8 mouse cellular contexts compared by ENCODE assay signal in the genomic region with DNA sequence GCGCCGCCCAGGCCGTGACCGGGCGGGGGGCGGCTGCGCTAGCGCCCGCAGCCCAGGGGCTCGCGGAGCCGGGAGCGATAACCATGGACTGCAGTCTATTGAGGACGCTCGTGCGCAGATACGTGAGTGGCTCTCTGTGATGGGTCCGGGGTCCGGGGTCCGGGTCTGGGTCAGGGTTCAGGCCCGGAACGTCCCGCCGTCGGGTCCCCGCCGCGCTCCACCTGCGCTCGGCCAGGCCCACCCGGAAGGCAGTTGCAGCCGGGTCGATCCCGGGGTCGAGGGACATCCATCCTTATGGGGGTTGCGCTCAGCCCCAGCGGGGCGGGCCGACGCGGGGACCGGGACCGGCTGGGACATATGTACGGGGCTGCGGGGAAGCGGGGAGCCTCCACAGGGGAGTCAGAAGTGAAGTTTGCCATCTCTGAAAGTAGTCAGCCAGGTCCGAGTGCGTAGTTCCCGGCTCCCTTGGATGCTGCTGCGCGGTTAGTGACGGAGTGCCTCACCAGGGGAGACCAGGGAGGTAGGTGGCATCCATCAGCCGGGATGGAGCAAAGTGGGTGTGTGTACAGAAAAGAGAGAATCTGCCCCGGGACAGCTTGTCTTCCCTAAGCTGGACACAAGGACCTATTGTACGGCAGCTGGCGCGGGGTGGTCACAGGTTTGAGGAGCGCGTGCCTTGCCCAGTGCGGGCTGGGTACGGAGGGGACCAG. TPM values are rescaled to one million over a fixed set of nuclear protein-coding genes. Genes with fewer than 3 reads are reported as not detected.
DNase-seq lines count a peak whose midpoint lies in the region; ATAC-seq and TF ChIP-seq lines count a peak whose summit lies in the region.

No protein-coding gene starts in this region.

- peak overlapping the region; percentile 87 for H3K27ac ChIP-seq in bone marrow, adult 2 months (ENCODE audit: control insufficient read depth, insufficient read depth, low read depth, low read length, poor library complexity)
- H3K27ac ChIP-seq in forebrain, embryonic 10.5 days, result peak overlapping the region; percentile 86
- peak overlapping the region; percentile 72 for H3K27ac ChIP-seq in hindbrain, postnatal 0 days
- H3K27ac ChIP-seq in liver, embryonic 11.5 days (ENCODE audit: low read depth, low read length), result no peak overlapping the region
- H3K27ac ChIP-seq in neural tube, embryonic 14.5 days (ENCODE audit: low read depth, low read length), result peak overlapping the region; percentile 64

- peak overlapping the region; percentile 94 for H3K4me2 ChIP-seq in hindbrain, postnatal 0 days (ENCODE audit: low read depth, low read length)
- H3K4me2 ChIP-seq in liver, embryonic 11.5 days, result peak overlapping the region; percentile 93
- H3K4me2 ChIP-seq in neural tube, embryonic 14.5 days (ENCODE audit: low read depth, low read length), result peak overlapping the region; percentile 92

- no peak for TF ChIP-seq POLR2A in bone marrow, adult 2 months (IDR thresholded peaks at IDR 0.05; ENCODE audit: borderline replicate concordance, control insufficient read depth, low read depth, low read length)

- peak; percentile 72 for ATAC-seq in hindbrain, postnatal 0 days
- ATAC-seq in liver, embryonic 11.5 days (replicated peaks; ENCODE audit: low FRiP score), result peak; percentile 52
- ATAC-seq in neural tube, embryonic 14.5 days (ENCODE audit: low read depth), result peak; percentile 59

- H3K9ac ChIP-seq in hindbrain, postnatal 0 days (replicated peaks; ENCODE audit: low read length), result peak overlapping the region; percentile 91
- peak overlapping the region; percentile 72 for H3K9ac ChIP-seq in liver, embryonic 11.5 days (ENCODE audit: low read depth, low read length)
- H3K9ac ChIP-seq in neural tube, embryonic 14.5 days (replicated peaks; ENCODE audit: low read depth, low read length), result peak overlapping the region; percentile 91

- H3K4me3 ChIP-seq in bone marrow, adult 2 months (replicated peaks; ENCODE audit: control insufficient read depth, low read depth, low read length), result peak overlapping the region; percentile 68
- H3K4me3 ChIP-seq in forebrain, embryonic 10.5 days, result peak overlapping the region; percentile 85
- peak overlapping the region; percentile 93 for H3K4me3 ChIP-seq in hindbrain, postnatal 0 days (ENCODE audit: low read length)
- H3K4me3 ChIP-seq in liver, embryonic 11.5 days (ENCODE audit: low read depth, low read length), result peak overlapping the region; percentile 77
- peak overlapping the region; percentile 90 for H3K4me3 ChIP-seq in neural tube, embryonic 14.5 days (ENCODE audit: low read depth, low read length)

- peak; percentile 29 to 46 for DNase-seq in left cerebral cortex, adult 18-20 months (ENCODE audit: low spot score in 2 of 2)
- DNase-seq in left cerebral cortex, adult 11 months (ENCODE audit: low spot score), result no peak
- DNase-seq in forebrain, embryonic 10.5 days (ENCODE audit: extremely low spot score, low spot score), result peak; percentile 53
- DNase-seq in hindbrain, postnatal 0 days (ENCODE audit: low spot score), result peak; percentile 30
- DNase-seq in liver, embryonic 11.5 days (ENCODE audit: low spot score), result peak; percentile 52
- no peak for DNase-seq in urinary bladder, postnatal 25 days (ENCODE audit: low spot score)

- peaks cover 3% of the 10 kb centered on the region; the same call in 1 of the 2 replicates for H3K4me1 ChIP-seq in bone marrow, adult 2 months (ENCODE audit: control insufficient read depth, insufficient read depth, low read length)
- peaks cover 35% of the 10 kb centered on the region for H3K4me1 ChIP-seq in forebrain, embryonic 10.5 days
- H3K4me1 ChIP-seq in hindbrain, postnatal 0 days (ENCODE audit: insufficient read depth, low read length), result peaks cover 3% of the 10 kb centered on the region; the same call in 1 of the 2 replicates
- peaks cover 9% of the 10 kb centered on the region for H3K4me1 ChIP-seq in liver, embryonic 11.5 days (replicated peaks; ENCODE audit: control insufficient read depth, insufficient read depth, low read length)
- peaks cover 16% of the 10 kb centered on the region for H3K4me1 ChIP-seq in neural tube, embryonic 14.5 days (ENCODE audit: control insufficient read depth, insufficient read depth, low read length)

- H3K9me3 ChIP-seq in forebrain, embryonic 10.5 days, result no peaks in the 10 kb centered on the region
- H3K9me3 ChIP-seq in hindbrain, postnatal 0 days (ENCODE audit: low read length), result no peaks in the 10 kb centered on the region
- no peaks in the 10 kb centered on the region for H3K9me3 ChIP-seq in liver, embryonic 11.5 days (ENCODE audit: control insufficient read depth, low read length)
- no peaks in the 10 kb centered on the region for H3K9me3 ChIP-seq in neural tube, embryonic 14.5 days (ENCODE audit: control insufficient read depth, low read length)

- H3K36me3 ChIP-seq in forebrain, embryonic 10.5 days (replicated peaks), result peaks cover 8% of the 10 kb centered on the region
- no peaks in the 10 kb centered on the region for H3K36me3 ChIP-seq in hindbrain, postnatal 0 days (ENCODE audit: insufficient read depth, low read length)
- H3K36me3 ChIP-seq in liver, embryonic 11.5 days (ENCODE audit: control insufficient read depth, insufficient read depth, low read length), result no peaks in the 10 kb centered on the region
- H3K36me3 ChIP-seq in neural tube, embryonic 14.5 days (ENCODE audit: control insufficient read depth, insufficient read depth, low read length), result no peaks in the 10 kb centered on the region

- WGBS in bone marrow, adult 2 months, result 5% methylated on average over 61 of the region's 61 CpGs
- under 1% methylated on average over 60 of the region's 61 CpGs for WGBS in forebrain, embryonic 10.5 days
- under 1% methylated on average over 58 of the region's 61 CpGs for WGBS in hindbrain, postnatal 0 days
- 4% methylated on average over 61 of the region's 61 CpGs for WGBS in liver, embryonic 11.5 days
- WGBS in neural tube, embryonic 14.5 days, result under 1% methylated on average over 58 of the region's 61 CpGs

- peaks cover 26% of the 10 kb centered on the region; the same call in 1 of the 2 replicates for H3K27me3 ChIP-seq in forebrain, embryonic 10.5 days (ENCODE audit: poor library complexity, severe bottlenecking)
- no peaks in the 10 kb centered on the region for H3K27me3 ChIP-seq in hindbrain, postnatal 0 days (ENCODE audit: insufficient read depth, low read length)
- peaks cover 23% of the 10 kb centered on the region for H3K27me3 ChIP-seq in liver, embryonic 11.5 days (replicated peaks; ENCODE audit: control insufficient read depth, insufficient read depth, low read length)
- H3K27me3 ChIP-seq in neural tube, embryonic 14.5 days (ENCODE audit: control insufficient read depth, insufficient read depth, low read length), result no peaks in the 10 kb centered on the region

- no peak for TF ChIP-seq CTCF in bone marrow, adult 2 months (IDR thresholded peaks at IDR 0.05; ENCODE audit: control insufficient read depth, insufficient read depth, low read length)
- TF ChIP-seq CTCF in hindbrain, postnatal 0 days (IDR thresholded peaks at IDR 0.05; ENCODE audit: low read depth), result no peak

RNA-seq across cellular contexts. Expression of a gene that starts 0.6 kb away (rescaled TPM):
- total RNA-seq in left cerebral cortex, adult 18-20 months (2021), result 10 to 100 TPM; 47.7 to 55.2 TPM
- polyA plus RNA-seq in bone marrow, adult 2 months (2011; ENCODE audit: insufficient read depth, insufficient read length, low replicate concordance, missing spikeins), result 5.2 and 28.4 TPM in 2 replicates
- polyA plus RNA-seq in forebrain, embryonic 10.5 days (2016; fragmentation: Nextera tagmentation; extraction: Ambion mirVana), result 9.2 and 9.6 TPM in 2 replicates
- total RNA-seq in hindbrain, postnatal 0 days (2014; rRNA removed), result 35.2 and 48.8 TPM in 2 replicates
- 12.5 and 12.9 TPM in 2 replicates for polyA plus RNA-seq in hindbrain, postnatal 0 days (2015; fragmentation: Nextera tagmentation; extraction: Ambion mirVana)
- 5.4 and 7.0 TPM in 2 replicates for polyA plus RNA-seq in liver, embryonic 11.5 days (2014; fragmentation: Nextera tagmentation; extraction: Ambion mirVana)
- 14.6 and 17.1 TPM in 2 replicates for polyA plus RNA-seq in neural tube, embryonic 14.5 days (2014; fragmentation: Nextera tagmentation; extraction: Ambion mirVana)

Comparison
In these comparisons a context has a peak if more than half of its experiments do, and no peak if none do; other contexts are left out.
1. DNase-seq: peak in left cerebral cortex, adult 18-20 months (2 of 2), forebrain, embryonic 10.5 days (single experiment), hindbrain, postnatal 0 days (single experiment) and liver, embryonic 11.5 days (single experiment); none in left cerebral cortex, adult 11 months (single experiment) and urinary bladder, postnatal 25 days (single experiment).
2. Peak in every context shown above with its lines, with median percentiles within 50 percentile points of each other: H3K4me3 ChIP-seq, ATAC-seq, H3K4me2 ChIP-seq and H3K9ac ChIP-seq.